Mouse (Mus musculus) liver, embryonic 14.5 days (tissue): ENCODE measurements around the gene Slc28a1.

Experiments used
- CTCF ChIP-seq: IDR thresholded peaks from 2 replicates; pipeline ENCODE4 v1.5.1; 2016; ENCODE audit warnings: antibody characterized with exemption, low read depth, control low read depth
- EP300 ChIP-seq: IDR thresholded peaks from 2 replicates; pipeline ENCODE4 v1.6.1; 2016; ENCODE audit warnings: antibody characterized with exemption, low read depth

DNA sequence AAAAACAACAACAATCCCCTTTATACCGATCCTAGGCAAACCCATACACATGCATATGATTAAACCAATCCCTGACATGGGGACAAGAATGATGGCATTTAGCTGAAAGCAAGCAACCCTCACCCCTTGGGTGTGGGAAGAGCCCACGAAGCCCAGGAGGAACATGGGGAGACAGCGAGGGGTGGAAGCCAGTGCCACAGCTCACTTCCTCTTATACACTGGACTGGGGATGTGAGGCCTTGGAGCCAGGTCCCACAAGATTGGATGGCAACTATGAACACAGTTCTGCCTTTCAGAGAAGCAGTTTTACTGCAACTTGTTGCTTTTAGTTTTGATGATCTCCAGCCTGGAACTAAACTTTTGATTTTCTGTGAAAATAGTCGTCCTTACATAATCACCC is 85.2 kb downstream of the Slc28a1 start:
- no peak for TF ChIP-seq CTCF
- no peak for TF ChIP-seq EP300
